Mouse (Mus musculus) heart, postnatal 0 days (tissue): ENCODE measurements around the gene Capn12. TPM values are rescaled to one million over a fixed set of nuclear protein-coding genes. Genes with fewer than 3 reads are reported as not detected.
A peak's percentile ranks its signal among the peaks of the same experiment; 100 is the strongest.

ENCODE experiments used
- ATAC-seq: fragments of 200-750 bp; cut with Nextera tagmentation; 2 replicates; pipeline ENCODE4 v1.8.0; 2017; ENCODE audit warnings: low read depth, moderate number of reproducible peaks, moderate library complexity; ENCODE audit not compliant: insufficient read depth
- DNase-seq: peaks from one replicate; pipeline ENCODE4 v3.0.0-alpha.2; 2016; ENCODE audit warnings: low spot score
- H3K27ac ChIP-seq: fragments of 300-500 bp; sonication (generic); 2 replicates; pipeline ENCODE4 v1.5.1; 2014; ENCODE audit warnings: low read depth, mild to moderate bottlenecking
- H3K27me3 ChIP-seq: fragments of 300-500 bp; sonication (generic); 2 replicates; pipeline ENCODE4 v1.6.1; 2014; ENCODE audit warnings: low read length, mixed read lengths; ENCODE audit not compliant: control insufficient read depth, insufficient read depth
- H3K36me3 ChIP-seq: fragments of 300-500 bp; sonication (generic); replicated peaks from 2 replicates; pipeline ENCODE4 v1.6.1; 2014; ENCODE audit warnings: low read length, mixed read lengths; ENCODE audit not compliant: control insufficient read depth, insufficient read depth
- H3K4me1 ChIP-seq: fragments of 300-500 bp; sonication (generic); 2 replicates; pipeline ENCODE4 v1.6.1; 2014; ENCODE audit warnings: antibody characterized with exemption; ENCODE audit not compliant: control insufficient read depth, insufficient read depth
- H3K4me2 ChIP-seq: fragments of 300-500 bp; sonication (generic); 2 replicates; pipeline ENCODE4 v1.6.1; 2014; ENCODE audit warnings: low read depth, mild to moderate bottlenecking, low read length, moderate library complexity
- H3K4me3 ChIP-seq: fragments of 300-500 bp; sonication (generic); 2 replicates; pipeline ENCODE4 v1.5.1; 2014; ENCODE audit warnings: low read depth, low read length
- H3K9ac ChIP-seq: fragments of 300-500 bp; sonication (generic); replicated peaks from 2 replicates; pipeline ENCODE4 v1.6.1; 2014; ENCODE audit warnings: low read depth, low read length, mixed read lengths
- H3K9me3 ChIP-seq: fragments of 300-500 bp; sonication (generic); replicated peaks from 2 replicates; pipeline ENCODE4 v1.6.1; 2016; ENCODE audit warnings: low read length; ENCODE audit not compliant: control insufficient read depth
- CTCF ChIP-seq: IDR thresholded peaks from 2 replicates; pipeline ENCODE4 v1.5.1; 2016; ENCODE audit warnings: antibody characterized with exemption, control low read depth, low read depth
- EP300 ChIP-seq: IDR thresholded peaks from 2 replicates; pipeline ENCODE4 v1.6.1; 2016; ENCODE audit warnings: antibody characterized with exemption, low read depth
- WGBS: fragments of 180-500 bp; shearing (Covaris S2); extraction: QIAGEN DNeasy Blood & Tissue Kit; methylation state at CpG from one replicate; pipeline ENCODE4 v1.1.7; 2014; 5-methylcytosine and 5-hydroxymethylcytosine counted together
- polyA plus RNA-seq: library from polyadenylated mRNA; unstranded; fragments of >200 nt; fragmentation: Nextera tagmentation; extraction: Ambion mirVana; gene quantifications from 2 replicates; pipeline ENCODE4 v1.2.1, GENCODE M21; 2015
- total RNA-seq: library from RNA; depleted of rRNA; stranded (reverse); fragments of >200 nt; gene quantifications from 2 replicates; pipeline ENCODE4 v1.2.3, GENCODE M21; 2014; ENCODE audit warnings: low replicate concordance

Gene Capn12
- total and polyA plus RNA-seq, 2 experiments from 2014 or later: 0.26 TPM; not detected in 1

DNA sequence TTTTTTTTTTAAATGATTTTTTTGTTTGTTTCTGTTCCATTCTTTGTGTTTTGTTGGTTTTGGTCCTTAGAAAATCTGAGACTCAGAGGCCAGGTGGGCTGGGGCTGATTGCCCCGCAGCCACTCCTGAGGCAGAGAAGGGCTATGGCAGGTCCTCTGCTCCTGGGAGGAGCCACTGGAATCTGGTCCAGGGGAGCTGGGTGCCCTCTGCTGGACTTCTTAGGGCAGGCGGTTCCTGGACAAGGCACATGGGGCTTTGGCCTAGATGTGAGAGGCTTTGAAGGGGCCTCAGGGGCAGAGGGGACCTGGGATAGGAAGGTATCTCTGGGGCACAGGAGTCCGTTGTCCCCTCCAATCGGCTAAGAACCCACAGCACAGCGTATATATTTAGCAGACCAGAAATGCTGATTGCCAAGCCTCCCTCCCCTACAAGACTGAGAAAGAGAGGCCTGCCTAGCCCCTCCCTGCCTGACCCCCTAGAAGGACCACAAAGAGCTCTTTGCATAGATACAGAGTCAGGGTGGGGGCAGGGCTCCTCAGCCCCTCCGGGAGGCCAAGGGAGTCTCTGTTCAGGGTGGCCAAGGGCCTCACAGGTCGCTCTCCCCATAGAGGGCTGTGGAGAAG is 12.5 kb downstream of the Capn12 start:
- peak; percentile 57 for ATAC-seq
- WGBS: 37% methylated on average over 7 of the region's 7 CpGs
- H3K36me3 ChIP-seq: peaks cover 74% of the 10 kb centered on the region

GRCm38 (mm10) chr7:28894942-28895341 is 13.7 kb downstream of the Capn12 start:
- peak; percentile 56 for ATAC-seq

More for the DNA sequence above, 12.5 kb downstream of the Capn12 start:
- TF ChIP-seq CTCF: peak; percentile 68
- TF ChIP-seq EP300: no peak
- DNase-seq: peak; percentile 73
- Histone ChIP-seq H3K4me1 (peaks cover 14% of the 10 kb centered on the region), H3K27ac (peak overlapping the region; percentile 2; the same call in 1 of the 2 replicates), H3K4me2 (no peak overlapping the region), H3K9ac (no peak overlapping the region), H3K9me3 (no peaks in the 10 kb centered on the region), H3K27me3 (peaks cover under 1% of the 10 kb centered on the region; the same call in 1 of the 2 replicates), H3K4me3 (no peak overlapping the region)

DNA sequence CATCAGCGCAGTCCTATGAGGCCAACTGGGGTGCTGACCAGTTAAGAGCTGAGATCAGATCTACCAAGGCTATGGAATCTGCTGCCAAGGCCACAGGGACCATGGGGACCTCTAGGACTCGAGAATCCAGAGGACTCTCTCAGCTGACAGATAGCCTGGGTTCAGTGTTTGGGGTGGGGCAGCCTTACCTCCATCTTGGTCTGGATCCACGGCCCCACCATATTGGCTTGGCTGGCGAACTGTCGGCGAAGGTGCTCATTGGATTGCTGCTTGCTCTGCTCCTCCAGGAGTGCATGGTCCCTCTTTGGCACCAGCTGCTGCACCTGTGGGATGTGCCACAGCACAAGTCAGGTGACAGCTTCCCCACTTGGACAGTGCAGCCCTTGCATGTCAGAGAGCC is 16.4 kb downstream of the Capn12 start:
- H3K4me3 ChIP-seq: no peak overlapping the region
- H3K27me3 ChIP-seq: no peaks in the 10 kb centered on the region
- no peaks in the 10 kb centered on the region for H3K9me3 ChIP-seq
- H3K27ac ChIP-seq: no peak overlapping the region
- TF ChIP-seq EP300 (no peak), CTCF (no peak)
- peaks cover 97% of the 10 kb centered on the region for H3K36me3 ChIP-seq
- H3K4me1 ChIP-seq: peaks cover 20% of the 10 kb centered on the region
- no peak overlapping the region for H3K9ac ChIP-seq
- DNase-seq (no peak), ATAC-seq (no peak)
- no peak overlapping the region for H3K4me2 ChIP-seq
- WGBS: 83% methylated on average over 6 of the region's 6 CpGs

More at GRCm38 (mm10) chr7:28894942-28895341, 13.7 kb downstream of the Capn12 start:
- H3K4me1 ChIP-seq: peaks cover 4% of the 10 kb centered on the region
- H3K4me3 ChIP-seq: no peak overlapping the region
- WGBS: 18% methylated on average over 5 of the region's 5 CpGs
- H3K27ac ChIP-seq: peak overlapping the region; percentile 57
- no peak overlapping the region for H3K9ac ChIP-seq
- peak; percentile 70 for DNase-seq
- peaks cover 86% of the 10 kb centered on the region for H3K36me3 ChIP-seq
- no peak for TF ChIP-seq CTCF
- TF ChIP-seq EP300: peak; percentile 43; the same call in 1 of the 2 replicates
- no peak overlapping the region for H3K4me2 ChIP-seq
- H3K27me3 ChIP-seq: no peaks in the 10 kb centered on the region
- no peaks in the 10 kb centered on the region for H3K9me3 ChIP-seq

DNA sequence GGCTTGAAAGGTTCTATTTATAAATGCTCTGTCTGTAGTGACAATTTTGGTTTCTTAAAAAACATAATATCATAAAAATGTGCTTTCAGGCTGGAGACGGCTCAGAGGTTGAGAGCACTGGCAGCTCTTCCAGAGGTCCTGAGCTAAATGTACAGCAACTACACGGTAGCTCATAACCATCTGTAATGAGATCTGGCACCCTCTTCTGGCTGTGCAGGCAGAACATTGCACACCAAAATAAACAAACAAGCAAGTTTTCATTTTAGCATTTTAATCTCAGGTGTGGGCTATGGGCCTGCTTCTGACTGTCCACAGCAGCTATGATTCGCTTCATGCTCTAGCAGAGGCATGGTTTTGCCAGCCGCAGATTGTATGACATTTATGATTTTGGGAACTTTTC is 18.8 kb downstream of the Capn12 start:
- 66% methylated on average over 4 of the region's 4 CpGs for WGBS
- DNase-seq: no peak
- TF ChIP-seq CTCF: no peak; the same call in 1 of the 2 replicates
- TF ChIP-seq EP300: no peak

GRCm38 (mm10) chr7:28901311-28902125 is 20.3 kb downstream of the Capn12 start:
- DNase-seq: peak; percentile 70
- H3K27ac ChIP-seq: peak overlapping the region; percentile 77

More for the DNA sequence above, 18.8 kb downstream of the Capn12 start:
- H3K9me3 ChIP-seq: no peaks in the 10 kb centered on the region
- H3K9ac ChIP-seq: no peak overlapping the region
- no peaks in the 10 kb centered on the region for H3K27me3 ChIP-seq
- H3K27ac ChIP-seq: no peak overlapping the region
- H3K36me3 ChIP-seq: peaks cover 100% of the 10 kb centered on the region
- H3K4me3 ChIP-seq: no peak overlapping the region
- peaks cover 20% of the 10 kb centered on the region for H3K4me1 ChIP-seq
- no peak for ATAC-seq
- H3K4me2 ChIP-seq: no peak overlapping the region

More at GRCm38 (mm10) chr7:28901311-28902125, 20.3 kb downstream of the Capn12 start:
- Histone ChIP-seq H3K4me3 (no peak overlapping the region), H3K4me2 (no peak overlapping the region), H3K36me3 (peaks cover 100% of the 10 kb centered on the region), H3K9me3 (no peaks in the 10 kb centered on the region), H3K27me3 (no peaks in the 10 kb centered on the region), H3K4me1 (peaks cover 16% of the 10 kb centered on the region), H3K9ac (no peak overlapping the region)
- peak; percentile 83 for ATAC-seq
- no peak for TF ChIP-seq EP300
- 56% methylated on average over 13 of the region's 13 CpGs for WGBS
